Mouse (Mus musculus) brain, embryonic 14.5 days (tissue): ENCODE results near the gene Megf6.

Experiments
- CTCF ChIP-seq: fragments of 200-500 bp; IDR thresholded peaks from 2 replicates; pipeline ENCODE4 v1.5.1; 2012; ENCODE audit warnings: inconsistent platforms, mild to moderate bottlenecking, moderate library complexity, borderline replicate concordance; ENCODE audit not compliant: insufficient read depth, insufficient read length; ENCODE audit errors: extremely low read depth
- POLR2A ChIP-seq: fragments of 200-500 bp; IDR thresholded peaks from 2 replicates; pipeline ENCODE4 v1.6.1; 2012; ENCODE audit warnings: mild to moderate bottlenecking, inconsistent platforms, borderline replicate concordance; ENCODE audit not compliant: poor library complexity, insufficient read depth, insufficient read length, severe bottlenecking; ENCODE audit errors: extremely low read depth

GRCm38 (mm10) chr4:154211459-154211858, 40.9 kb downstream of the Megf6 start:
- TF ChIP-seq POLR2A (no peak), CTCF (no peak)
